Mouse (Mus musculus): ENCODE measurements at regions not wholly inside any gene's neighbourhood (a gene's known extent, or its start where the extent isn't known, plus 50 kb on each side); places are given as distances from the start of the nearest gene placed in this dataset.

DNA sequence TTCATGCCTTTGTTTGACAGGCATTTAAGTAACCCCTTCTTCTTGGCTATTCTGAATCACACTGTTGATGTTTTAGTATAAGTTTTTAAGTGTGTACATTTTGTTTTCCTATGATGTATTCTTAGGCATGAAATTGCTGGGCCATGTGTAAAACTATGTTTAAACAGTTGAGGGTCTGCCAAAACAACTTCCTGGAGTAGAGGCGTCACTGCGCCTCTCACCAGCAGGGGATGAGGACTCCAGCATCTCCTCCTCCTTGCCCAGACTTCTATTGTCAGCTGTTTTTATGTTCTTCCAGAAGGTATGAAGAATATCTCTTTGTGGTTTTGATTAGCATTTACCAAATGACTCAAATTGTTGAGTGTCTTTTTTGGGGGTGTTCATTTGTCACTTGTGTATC is 372.1 kb downstream of the Fam84a start:
- TF ChIP-seq POLR2A (IDR thresholded peaks at IDR 0.05; ENCODE audit: borderline replicate concordance, insufficient read depth, low read length): no peak
- no peak for TF ChIP-seq CTCF (IDR thresholded peaks at IDR 0.05; ENCODE audit: borderline replicate concordance, insufficient read depth, low read depth, low read length)

Data from cerebellum, adult 2 months (tissue).